In the genomic region with DNA sequence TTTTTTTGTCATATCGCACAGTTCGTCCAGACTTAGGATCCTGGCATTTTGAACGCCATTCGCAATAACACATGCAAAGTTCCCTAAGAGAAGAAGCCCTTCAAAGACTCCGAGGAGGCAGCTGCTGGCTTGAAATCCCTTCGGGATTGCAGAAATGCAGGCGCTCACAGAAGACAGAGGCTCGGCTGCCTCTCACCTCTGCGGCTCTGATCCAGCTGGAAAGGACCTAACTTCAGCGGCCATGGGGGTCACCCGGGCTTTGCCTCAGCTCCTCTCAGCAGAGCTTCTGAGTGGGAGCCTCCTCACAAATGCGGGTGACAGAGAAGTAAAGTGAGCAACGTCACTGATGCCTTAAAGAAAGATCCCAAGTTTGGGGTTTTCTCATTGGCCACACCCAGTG, we compare ENCODE assay signal across 22 mouse cellular contexts.
"Had no signal": no experiment of that assay in that cellular context is flagged by ENCODE, and none has a peak within 500 bp of the region (broad histone marks: within the 10 kb centered on the region; RNA-seq: fewer than 3 reads in every experiment).

No protein-coding gene starts in this region.

- H3K9me3 ChIP-seq: kidney, embryonic 15.5 days; lung, embryonic 15.5 days; megakaryocyte, embryonic 14.5 days; midbrain, embryonic 10.5 days; midbrain, embryonic 13.5 days; neural tube, embryonic 13.5 days; stomach, embryonic 15.5 days had no signal

- H3K4me3 ChIP-seq: kidney, embryonic 15.5 days; left cerebral cortex, adult 2 months; lung, embryonic 15.5 days; megakaryocyte, embryonic 14.5 days; midbrain, embryonic 10.5 days; midbrain, embryonic 13.5 days; myocyte; neural tube, embryonic 13.5 days; stomach, embryonic 15.5 days had no signal

- H3K9ac ChIP-seq: kidney, embryonic 15.5 days; lung, embryonic 15.5 days; midbrain, embryonic 13.5 days; neural tube, embryonic 13.5 days; stomach, embryonic 15.5 days had no signal

- H3K4me1 ChIP-seq: lung, embryonic 15.5 days; megakaryocyte, embryonic 14.5 days; midbrain, embryonic 13.5 days; neural tube, embryonic 13.5 days; stomach, embryonic 15.5 days had no signal

- H3K27me3 ChIP-seq: kidney, embryonic 15.5 days; lung, embryonic 15.5 days; midbrain, embryonic 13.5 days; neural tube, embryonic 13.5 days; stomach, embryonic 15.5 days had no signal

- DNase-seq: kidney, adult 11 months; kidney, adult 8-10 months; kidney, postnatal 10 days; kidney, postnatal 36 days; layer of hippocampus, postnatal 36 days; lung, adult 18-20 months; lung, postnatal 10 days; lung, postnatal 36 days; retina, postnatal 1 day; right cerebral cortex, postnatal 25 days; spleen, adult 18-20 months; thymus, postnatal 36 days had no signal

- ATAC-seq: midbrain, embryonic 13.5 days; midbrain, embryonic 16.5 days had no signal

- H3K36me3 ChIP-seq: kidney, embryonic 15.5 days; lung, embryonic 15.5 days; midbrain, embryonic 10.5 days; midbrain, embryonic 13.5 days; neural tube, embryonic 13.5 days; stomach, embryonic 15.5 days had no signal

- H3K4me2 ChIP-seq: kidney, embryonic 15.5 days; lung, embryonic 15.5 days; midbrain, embryonic 13.5 days; neural tube, embryonic 13.5 days; stomach, embryonic 15.5 days had no signal

- H3K27ac ChIP-seq: kidney, embryonic 15.5 days; left cerebral cortex, adult 2 months; lung, embryonic 15.5 days; midbrain, embryonic 10.5 days; midbrain, embryonic 13.5 days; neural tube, embryonic 13.5 days; stomach, embryonic 15.5 days had no signal
